Mouse (Mus musculus): Measurements from ENCODE around the gene Polr3b. TPM values are rescaled to one million over a fixed set of nuclear protein-coding genes. Genes with fewer than 3 reads are reported as not detected.

Polr3b gene
- total RNA-seq (2021) = 10 to 100 TPM; 13.0 to 16.0 TPM

- intact Hi-C loops (cut with DNase I) = loop anchor here (5.0 kb wide), 1 partner anchor 90 kb away; the partner anchor contains the start of gene Ckap4
- peak; percentile 96 for DNase-seq (ENCODE audit: low spot score in 2 of 2)
These were observed at the start of gene Polr3b for GRCm38 (mm10) chr10:84621826-84622790. Gene Polr3b (plus strand): TSS chr10:84622292.

DNA sequence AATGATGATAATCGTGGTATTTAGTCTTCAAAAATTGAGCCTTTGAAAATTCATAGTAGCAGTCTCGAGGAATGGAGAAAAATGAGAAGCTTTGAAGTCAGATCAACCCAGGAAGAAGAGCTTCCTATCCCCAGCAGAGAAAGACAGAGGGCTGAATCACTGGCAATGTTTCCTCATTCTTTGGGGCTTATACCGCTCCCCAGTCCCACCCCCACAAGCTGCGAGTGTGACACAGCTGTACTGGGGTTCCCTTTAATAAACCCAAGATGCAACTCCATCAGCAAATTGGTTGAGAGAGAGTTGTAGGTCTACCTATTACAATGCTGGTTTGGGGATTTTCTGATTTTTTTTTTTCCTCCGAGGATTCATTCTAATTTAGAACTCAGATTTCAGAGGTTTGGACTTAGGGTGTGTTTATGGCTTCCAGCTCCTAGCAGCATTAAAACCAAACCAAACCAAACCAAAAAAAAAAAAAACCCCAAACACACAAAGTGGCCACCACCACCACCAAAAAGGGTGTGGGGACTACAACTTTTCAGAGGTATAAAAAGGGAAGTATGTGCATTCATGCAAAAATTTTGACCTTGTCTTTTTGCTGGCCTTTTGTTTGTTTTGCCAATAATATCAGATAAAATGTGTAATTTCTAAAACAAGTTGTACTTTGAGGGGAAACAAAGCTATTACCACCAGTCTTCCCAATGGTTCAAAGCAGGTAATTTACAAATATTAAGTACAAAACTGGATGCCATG, 48.2 kb upstream of the Polr3b start:
- no peak for DNase-seq (ENCODE audit: low spot score in 2 of 2)
- intact Hi-C loops (cut with DNase I) = no loop called here

DNA sequence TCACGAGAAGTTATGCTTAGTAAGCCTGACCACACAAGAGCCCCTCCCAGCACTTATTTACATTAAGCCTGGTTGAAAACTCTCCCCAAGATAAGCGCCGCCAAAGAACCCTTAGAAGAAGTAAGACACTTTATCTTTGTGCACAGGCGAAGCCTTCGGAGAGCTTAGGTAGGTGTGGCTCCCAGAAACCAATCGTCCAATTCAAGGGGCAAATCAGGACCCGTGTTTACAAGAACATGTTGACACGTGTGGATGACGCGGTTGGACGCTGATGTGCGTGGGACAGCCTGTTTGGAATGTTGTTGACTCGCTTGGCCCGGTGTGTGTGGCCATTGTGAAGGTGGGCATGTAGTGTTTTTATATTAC, 46.1 kb upstream of the Polr3b start:
- no peak for DNase-seq (ENCODE audit: low spot score in 2 of 2)
- intact Hi-C loops (cut with DNase I) = loop anchor here (5.0 kb wide), 1 partner anchor 44 kb away; the partner anchor contains the start of gene Ckap4

DNA sequence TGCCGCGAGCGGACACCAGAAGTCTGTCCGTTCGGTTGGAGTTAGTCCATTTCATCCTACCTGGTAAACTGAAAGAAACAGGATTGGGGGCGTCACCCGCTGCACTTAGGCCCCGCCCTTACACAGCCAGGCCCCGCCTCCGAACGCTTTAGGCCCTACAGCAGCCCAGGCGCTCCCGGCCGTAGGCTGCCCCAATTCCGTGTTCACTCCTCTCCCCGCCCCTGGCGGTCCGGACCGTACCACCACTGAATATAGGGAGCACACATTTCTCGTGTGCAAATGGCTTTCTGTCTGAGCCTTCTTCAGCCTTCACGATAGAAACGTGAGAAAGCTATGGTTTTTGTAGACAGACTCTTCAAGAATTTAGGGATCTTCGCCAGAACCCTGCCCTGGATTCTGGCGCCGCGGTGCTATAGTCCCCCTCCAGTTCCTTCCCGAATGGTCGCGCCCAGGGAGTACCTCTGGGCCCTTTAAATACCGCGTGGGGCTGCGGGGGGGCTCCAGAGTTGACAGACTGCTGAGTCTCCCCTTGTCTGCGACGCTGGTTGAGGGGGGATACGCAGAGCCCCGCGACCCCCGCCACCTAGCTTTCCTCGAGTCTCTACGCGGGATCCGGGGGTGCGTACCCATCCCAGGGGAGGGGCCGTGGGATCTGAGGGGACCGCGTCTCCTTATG, 45.6 kb upstream of the Polr3b start, which contains the start of gene Tcp11l2:
Tcp11l2 (plus strand) TSS at position 232 of the 676 bp plus-strand sequence.
- DNase-seq (ENCODE audit: low spot score in 2 of 2) = peak; percentile 90 to 92

DNA sequence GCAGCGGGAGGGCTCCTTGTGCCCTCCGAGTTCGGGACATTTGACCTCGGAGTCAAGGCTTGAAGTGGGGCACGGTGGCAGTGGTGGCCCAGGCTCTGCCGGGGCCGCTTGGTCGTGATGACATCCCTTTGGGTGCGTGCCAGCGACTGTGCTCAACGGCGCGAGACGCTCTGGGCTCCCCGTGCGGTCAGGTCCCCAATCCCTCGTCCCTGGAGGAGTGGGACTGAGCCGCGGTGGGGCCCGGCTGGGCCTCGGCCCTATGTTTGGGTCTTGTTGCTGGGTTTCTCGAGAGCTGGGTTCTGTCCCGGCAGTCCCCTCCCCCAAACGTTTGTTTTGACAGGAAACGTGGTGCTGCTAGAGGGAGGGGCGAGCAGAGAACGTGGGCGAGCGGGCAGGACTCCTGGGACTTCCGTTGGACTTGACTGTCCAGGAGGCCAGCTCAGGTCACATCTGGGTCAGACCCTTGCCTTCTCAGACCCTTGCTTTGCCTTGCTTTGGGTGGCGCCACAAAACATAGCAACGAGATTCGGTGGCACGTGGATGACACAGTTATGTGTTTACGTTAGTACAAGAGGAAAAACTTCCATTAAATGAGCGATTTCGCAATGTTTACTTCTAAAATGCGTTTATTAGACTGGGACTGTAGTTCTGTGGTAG, 44.9 kb upstream of the Polr3b start:
- intact Hi-C loops (cut with DNase I) = loop anchor here (5.0 kb wide), 1 partner anchor 45 kb away; the partner anchor contains the start of gene Ckap4
- peak; percentile 65 to 71 for DNase-seq (ENCODE audit: low spot score in 2 of 2)

More for the DNA sequence above, 45.6 kb upstream of the Polr3b start, which contains the start of gene Tcp11l2:
- intact Hi-C loops (cut with DNase I) = loop anchor here (5.0 kb wide), 1 partner anchor 44 kb away; the partner anchor contains the start of gene Ckap4

DNA sequence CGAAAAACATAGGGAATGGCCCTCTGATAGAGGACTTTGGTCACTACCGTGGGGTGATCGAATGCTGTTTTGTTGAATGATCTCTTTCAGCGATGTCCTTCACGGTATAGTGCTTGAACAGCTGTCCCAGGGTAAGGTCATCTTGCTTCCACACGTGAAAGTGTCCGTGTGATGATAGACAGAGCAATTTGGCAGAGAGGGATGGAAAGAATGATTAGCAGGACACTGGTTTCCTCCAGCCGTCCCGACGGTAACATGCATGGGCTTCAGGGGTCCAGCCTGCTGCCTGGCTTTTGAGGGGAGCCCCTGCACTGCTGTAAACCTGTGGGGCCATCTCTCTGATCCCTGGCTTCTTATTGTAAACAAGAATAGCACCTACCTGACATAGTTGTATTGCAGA, 43.4 kb upstream of the Polr3b start:
- intact Hi-C loops (cut with DNase I) = loop anchor here (5.0 kb wide), 1 partner anchor 46 kb away; the partner anchor contains the start of gene Ckap4
- DNase-seq (ENCODE audit: low spot score in 2 of 2) = no peak

DNA sequence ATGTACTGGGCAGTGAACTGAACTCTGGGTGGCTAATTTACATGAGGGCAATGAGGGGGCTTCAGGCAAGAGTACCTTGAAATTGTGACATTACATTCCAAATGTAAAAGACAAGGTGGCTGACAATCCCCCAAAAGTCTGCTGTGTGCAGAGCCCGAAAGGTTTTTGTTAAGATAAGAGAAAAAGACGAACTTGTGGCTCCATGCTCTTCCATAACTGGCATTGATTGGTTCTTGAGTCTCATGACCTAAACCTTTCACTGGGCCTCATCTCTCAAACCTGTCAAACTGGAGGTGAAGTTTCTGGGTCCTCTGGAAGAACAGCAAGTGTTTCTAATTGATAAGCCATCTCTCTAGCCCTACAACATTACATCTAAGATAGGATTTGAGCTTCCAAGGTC, 42.6 kb upstream of the Polr3b start:
- no peak for DNase-seq (ENCODE audit: low spot score in 2 of 2)
- intact Hi-C loops (cut with DNase I) = loop anchor here (5.0 kb wide), 1 partner anchor 47 kb away; the partner anchor contains the start of gene Ckap4

GRCm38 (mm10) chr10:84581191-84581590, 40.9 kb upstream of the Polr3b start:
- intact Hi-C loops (cut with DNase I) = no loop called here
- DNase-seq (ENCODE audit: low spot score in 2 of 2) = no peak

- intact Hi-C loops (cut with DNase I) = no loop called here
- no peak for DNase-seq (ENCODE audit: low spot score in 2 of 2)
These were observed 39.9 kb upstream of the Polr3b start for GRCm38 (mm10) chr10:84582236-84582635.

DNA sequence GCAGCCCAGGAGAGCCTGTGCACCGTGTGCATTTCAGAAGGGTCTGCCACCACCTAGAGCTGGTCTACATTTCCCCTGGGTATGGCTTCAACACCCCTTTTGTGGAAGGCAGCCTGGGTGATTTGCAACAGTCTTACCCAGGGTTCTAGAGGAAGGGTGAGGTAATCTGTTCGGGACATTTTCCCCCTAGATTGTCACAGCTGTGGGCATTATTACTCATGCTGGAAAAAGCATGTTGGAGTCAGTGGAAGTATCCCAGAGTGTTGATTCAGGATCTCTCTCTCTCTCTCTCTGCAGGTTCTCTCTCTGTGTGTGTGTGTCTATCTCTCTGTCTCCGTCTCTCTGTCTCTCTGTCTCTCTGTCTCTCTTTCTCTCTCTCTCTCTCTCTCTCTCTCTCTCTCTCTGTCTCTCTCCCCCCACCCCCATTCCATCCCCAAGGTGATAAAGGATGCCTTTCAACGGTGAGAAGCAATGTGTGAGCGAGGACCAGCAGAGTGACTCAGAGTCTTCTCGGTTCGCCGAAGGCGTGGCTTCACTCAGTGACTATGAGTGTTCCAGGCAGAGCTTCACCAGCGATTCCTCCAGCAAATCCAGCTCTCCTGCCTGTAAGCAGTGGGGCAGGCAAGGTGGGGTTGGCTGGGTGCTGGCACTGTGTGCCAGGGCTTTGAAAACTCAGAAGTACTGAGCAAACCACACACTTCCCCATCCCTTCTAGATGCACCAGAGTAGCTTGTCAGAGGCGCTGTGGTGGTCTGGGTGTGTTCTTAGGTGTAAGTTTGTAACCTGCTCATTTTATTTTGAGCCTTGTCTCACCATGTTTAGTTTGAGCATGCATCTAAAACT, 37.4 kb upstream of the Polr3b start:
- intact Hi-C loops (cut with DNase I) = no loop called here
- DNase-seq (ENCODE audit: low spot score in 2 of 2) = no peak

- no peak for DNase-seq (ENCODE audit: low spot score in 2 of 2)
- intact Hi-C loops (cut with DNase I) = no loop called here
These were observed 36.8 kb upstream of the Polr3b start for GRCm38 (mm10) chr10:84585294-84585650.

GRCm38 (mm10) chr10:84590956-84591355, 31.1 kb upstream of the Polr3b start:
- intact Hi-C loops (cut with DNase I) = no loop called here
- no peak for DNase-seq (ENCODE audit: low spot score in 2 of 2)

GRCm38 (mm10) chr10:84591640-84592148, 30.4 kb upstream of the Polr3b start:
- no peak for DNase-seq (ENCODE audit: low spot score in 2 of 2)
- intact Hi-C loops (cut with DNase I) = no loop called here

DNA sequence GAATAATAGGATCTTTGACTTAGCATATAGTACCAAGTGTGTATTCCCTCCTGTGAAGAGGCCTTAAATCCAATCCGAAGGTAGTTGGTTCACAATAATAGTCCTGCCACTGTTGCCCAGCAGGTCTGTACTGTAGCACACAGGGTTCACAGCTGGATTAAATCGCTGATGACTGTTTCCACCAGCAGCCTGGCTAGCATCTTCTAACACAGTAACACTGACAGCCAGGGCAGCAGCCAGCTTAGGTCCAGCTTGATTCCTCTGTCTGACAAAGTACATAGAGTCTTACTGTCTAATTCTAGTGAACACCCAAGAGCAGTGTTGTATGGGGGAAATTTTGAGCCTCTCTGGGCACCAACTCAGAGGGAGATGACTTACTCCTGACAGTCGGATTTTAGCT, 29.3 kb upstream of the Polr3b start:
- DNase-seq (ENCODE audit: low spot score in 2 of 2) = no peak
- intact Hi-C loops (cut with DNase I) = no loop called here

- no peak for DNase-seq (ENCODE audit: low spot score in 2 of 2)
- intact Hi-C loops (cut with DNase I) = no loop called here
These were observed 24.8 kb upstream of the Polr3b start for GRCm38 (mm10) chr10:84597127-84597785.

GRCm38 (mm10) chr10:84598172-84598571, 23.9 kb upstream of the Polr3b start:
- intact Hi-C loops (cut with DNase I) = no loop called here

DNA sequence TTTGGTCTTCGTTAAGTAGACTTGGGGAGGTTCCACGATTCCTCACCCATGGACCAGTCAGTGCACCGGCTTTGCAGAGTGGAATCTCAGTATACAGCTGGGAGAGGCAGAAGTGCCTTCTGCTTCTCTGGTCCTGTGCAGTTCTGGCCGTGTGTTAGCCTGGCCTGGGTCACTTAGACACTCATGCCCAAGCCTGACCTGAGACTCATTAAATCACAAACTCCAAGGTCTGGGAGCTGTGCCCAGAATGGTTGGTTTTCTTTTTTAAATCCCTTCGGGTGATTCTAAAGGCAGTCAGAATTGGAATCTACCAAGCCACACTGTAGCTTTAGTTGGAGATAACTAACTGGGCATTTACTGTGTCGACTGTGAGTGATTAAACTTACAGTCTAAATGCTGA, 22.0 kb upstream of the Polr3b start:
- no peak for DNase-seq (ENCODE audit: low spot score in 2 of 2)
- intact Hi-C loops (cut with DNase I) = no loop called here

More at GRCm38 (mm10) chr10:84598172-84598571, 23.9 kb upstream of the Polr3b start:
- DNase-seq (ENCODE audit: low spot score in 2 of 2) = no peak

Data from left cerebral cortex, postnatal 36 days (tissue).